Comparison of ENCODE assay signal across 8 mouse cellular contexts in the genomic region with DNA sequence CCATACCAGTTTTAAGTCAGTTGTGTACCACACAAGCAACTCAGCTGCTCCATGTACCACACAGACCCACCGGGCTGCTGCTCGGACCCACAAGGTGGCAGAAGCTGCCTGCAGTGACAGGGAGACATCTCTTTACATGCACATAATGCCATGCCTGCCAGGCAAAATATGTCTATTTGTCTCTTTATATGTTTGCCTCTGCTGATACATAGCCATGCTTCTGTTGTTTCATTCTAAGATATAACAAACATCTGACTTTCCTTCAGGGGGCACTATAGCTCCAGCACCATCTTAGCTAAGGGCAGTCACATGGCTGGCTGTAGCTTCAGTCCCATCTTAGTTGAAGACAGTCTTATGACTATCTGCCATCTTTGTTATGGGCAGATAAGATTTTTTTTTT.
DNase-seq lines count a peak whose midpoint lies in the region; TF ChIP-seq lines count a peak whose summit lies in the region.

No protein-coding gene starts in this region.

- DNase-seq in cerebellum, adult 2 months, result no peak
- no peak for DNase-seq in cerebellum, adult 18-20 months
- peak; percentile 17 to 58 for DNase-seq in left cerebral cortex, postnatal 14 days (ENCODE audit: low spot score in 2 of 2)
- no peak for DNase-seq in left cerebral cortex, adult 18-20 months (ENCODE audit: low spot score in 2 of 2)
- peak; percentile 26 for DNase-seq in embryo, embryonic 9.5 days (ENCODE audit: extremely low spot score)
- peak; percentile 49 to 54 for DNase-seq in lung, adult 18-20 months
- peak; percentile 70 for DNase-seq in retina, postnatal 1 day
- DNase-seq in urinary bladder, adult 18-20 months (ENCODE audit: low spot score in 2 of 2), result no peak

- no peaks in the 10 kb centered on the region for H3K4me1 ChIP-seq in cerebellum, adult 2 months (ENCODE audit: control insufficient read depth, insufficient read depth, low read length)

- 0 out of 2 replicates have a peak, but pooled peaks have one; percentile 12 for TF ChIP-seq CTCF in cerebellum, adult 2 months (IDR thresholded peaks at IDR 0.05; ENCODE audit: borderline replicate concordance, insufficient read depth, low read depth, low read length)

- H3K27ac ChIP-seq in cerebellum, adult 2 months (ENCODE audit: insufficient read depth, low read length), result no peak overlapping the region

- no peaks in the 10 kb centered on the region; the same call in 1 of the 2 replicates for H3K27me3 ChIP-seq in cerebellum, adult 2 months (ENCODE audit: control insufficient read depth, insufficient read depth, low read length)

- TF ChIP-seq POLR2A in cerebellum, adult 2 months (IDR thresholded peaks at IDR 0.05; ENCODE audit: borderline replicate concordance, insufficient read depth, low read length), result no peak

- intact Hi-C loops in left cerebral cortex, postnatal 14 days (cut with DNase I), result loop anchor here (10.0 kb wide), 1 partner anchor 244 kb away; no protein-coding TSS in a partner anchor

- no peak overlapping the region for H3K4me3 ChIP-seq in cerebellum, adult 2 months (replicated peaks; ENCODE audit: insufficient read depth, low read depth, low read length)

- 96% methylated on average over 2 of the region's 2 CpGs for WGBS in cerebellum, adult 2 months

Comparison
In these comparisons a context has a peak if more than half of its experiments do, and no peak if none do; other contexts are left out.
1. DNase-seq: peak in left cerebral cortex, postnatal 14 days (2 of 2), embryo, embryonic 9.5 days (single experiment), lung, adult 18-20 months (2 of 2) and retina, postnatal 1 day (single experiment); none in cerebellum, adult 2 months (0 of 2), cerebellum, adult 18-20 months (0 of 2), left cerebral cortex, adult 18-20 months (0 of 2) and urinary bladder, adult 18-20 months (0 of 2).